Mouse (Mus musculus): Measurements from ENCODE around the gene Slc22a17. TPM values are rescaled to one million over a fixed set of nuclear protein-coding genes. Genes with fewer than 3 reads are reported as not detected.

The Slc22a17 gene
- polyA plus RNA-seq, 1 experiment, result 27.8 TPM

DNA sequence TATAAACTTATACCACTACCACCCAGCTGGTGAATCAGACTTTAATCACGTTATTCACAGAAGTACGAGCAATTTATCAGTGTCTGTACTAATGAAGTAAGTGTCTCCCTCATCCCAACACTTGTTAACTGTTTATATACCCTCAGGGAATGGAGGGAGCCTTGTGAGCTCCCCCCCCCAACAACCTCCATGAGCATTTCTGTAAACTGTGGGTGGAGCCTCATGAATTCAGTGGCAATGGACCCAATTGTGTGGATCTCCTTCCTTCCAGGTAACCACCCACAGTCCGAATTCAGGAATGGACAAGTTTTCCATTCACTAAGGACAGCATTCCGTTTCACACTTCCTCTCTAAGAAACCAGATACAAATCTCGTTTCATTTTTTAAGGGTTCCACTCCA is 47.3 kb downstream of the Slc22a17 start:
- H3K4me1 ChIP-seq (ENCODE audit: control insufficient read depth, insufficient read depth, low read length), result peaks cover 3% of the 10 kb centered on the region
- H3K27me3 ChIP-seq (ENCODE audit: control insufficient read depth, insufficient read depth, low read length), result no peaks in the 10 kb centered on the region
- TF ChIP-seq POLR2A (IDR thresholded peaks at IDR 0.05; ENCODE audit: control insufficient read depth, low read depth, low read length) (no peak), CTCF (IDR thresholded peaks at IDR 0.05; ENCODE audit: control insufficient read depth, insufficient read depth, insufficient replicate concordance, low read depth, low read length) (no peak)
- H3K27ac ChIP-seq (ENCODE audit: control insufficient read depth, insufficient read depth, low read depth, low read length), result no peak overlapping the region
- H3K4me3 ChIP-seq (ENCODE audit: control insufficient read depth, low read depth, low read length), result peak overlapping the region; percentile 39; the same call in 1 of the 2 replicates
- H3K36me3 ChIP-seq (ENCODE audit: control insufficient read depth, insufficient read depth, low read length), result no peaks in the 10 kb centered on the region

DNA sequence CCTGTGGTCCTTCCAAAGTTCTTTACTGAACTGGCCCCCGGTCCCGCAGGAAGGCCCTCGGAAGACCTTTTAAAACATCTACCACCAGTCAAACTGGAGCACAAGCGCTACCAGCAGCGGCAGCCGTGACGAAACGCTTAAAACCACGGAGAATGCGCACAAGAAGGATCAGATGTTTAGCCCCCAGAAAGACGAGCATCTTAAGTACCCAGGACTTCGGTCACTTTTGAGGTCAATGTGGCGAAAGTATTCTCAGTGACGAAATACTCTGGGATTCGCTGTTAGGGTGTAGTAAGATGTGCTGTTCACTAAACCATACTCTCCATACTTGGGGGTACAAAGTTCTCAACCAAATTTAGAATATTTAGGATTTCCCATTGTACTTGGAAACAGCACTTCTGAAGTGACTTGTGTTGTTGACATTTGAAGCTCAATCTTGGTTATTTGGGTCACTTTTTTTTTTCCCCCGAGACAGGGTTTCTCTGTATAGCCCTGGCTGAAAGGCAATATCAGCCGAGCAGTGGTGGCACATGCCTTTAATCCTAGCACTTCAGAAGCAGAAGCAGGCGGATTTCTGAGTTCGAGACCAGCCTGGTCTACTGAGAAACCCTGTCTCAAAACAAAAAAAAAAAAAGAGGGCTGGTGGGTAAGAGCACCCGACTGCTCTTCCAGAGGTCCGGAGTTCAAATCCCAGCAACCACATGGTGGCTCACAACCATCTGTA is 48.5 kb downstream of the Slc22a17 start:
- Histone ChIP-seq H3K4me3 (ENCODE audit: control insufficient read depth, low read depth, low read length) (peak overlapping the region; percentile 88), H3K36me3 (ENCODE audit: control insufficient read depth, insufficient read depth, low read length) (no peaks in the 10 kb centered on the region), H3K27ac (ENCODE audit: control insufficient read depth, insufficient read depth, low read depth, low read length) (peak overlapping the region; percentile 55), H3K27me3 (ENCODE audit: control insufficient read depth, insufficient read depth, low read length) (no peaks in the 10 kb centered on the region), H3K4me1 (ENCODE audit: control insufficient read depth, insufficient read depth, low read length) (peaks cover 3% of the 10 kb centered on the region)
- no peak for TF ChIP-seq POLR2A (IDR thresholded peaks at IDR 0.05; ENCODE audit: control insufficient read depth, low read depth, low read length)
- no peak for TF ChIP-seq CTCF (IDR thresholded peaks at IDR 0.05; ENCODE audit: control insufficient read depth, insufficient read depth, insufficient replicate concordance, low read depth, low read length)

DNA sequence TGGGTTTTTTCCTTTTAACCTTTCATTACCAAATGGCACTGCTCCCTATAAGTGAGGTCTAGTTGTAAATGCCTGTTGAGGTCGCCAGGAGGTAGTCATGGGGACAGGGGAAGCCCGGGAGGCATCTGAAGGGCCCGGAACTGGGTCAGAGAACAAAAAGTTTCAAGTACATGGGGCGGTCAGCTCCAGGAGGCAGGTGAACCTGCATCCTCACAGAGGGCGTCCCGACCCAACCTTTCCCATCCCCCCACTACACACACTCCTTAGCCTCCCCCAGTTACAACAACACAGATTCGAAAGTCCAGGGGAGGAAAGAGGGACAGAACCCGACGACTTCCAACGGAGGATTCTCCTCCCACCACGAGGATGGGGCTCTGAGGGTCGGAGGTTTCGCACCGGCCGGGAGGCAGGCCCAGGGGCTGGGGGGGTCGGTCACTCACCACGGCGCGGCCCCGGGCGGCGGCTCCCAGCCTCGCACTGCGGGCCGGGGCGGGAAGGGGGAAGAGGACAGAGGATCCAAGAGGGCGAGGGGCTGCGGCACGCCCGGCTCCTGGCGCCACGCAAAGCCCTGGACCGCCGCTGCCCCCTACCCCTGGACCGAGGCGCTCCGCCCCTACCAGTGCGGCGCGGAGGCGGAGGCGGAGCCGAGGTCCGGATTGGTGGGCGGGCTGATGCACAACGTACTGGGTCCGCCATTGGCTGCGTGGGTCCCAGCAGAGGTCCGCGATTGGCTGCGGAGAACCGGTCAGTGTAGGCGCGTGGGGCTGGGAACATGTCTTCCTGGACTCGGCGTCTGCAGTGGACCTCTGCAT is 49.2 kb downstream of the Slc22a17 start:
- TF ChIP-seq POLR2A (IDR thresholded peaks at IDR 0.05; ENCODE audit: control insufficient read depth, low read depth, low read length) (peak; percentile 68), CTCF (IDR thresholded peaks at IDR 0.05; ENCODE audit: control insufficient read depth, insufficient read depth, insufficient replicate concordance, low read depth, low read length) (no peak)

DNA sequence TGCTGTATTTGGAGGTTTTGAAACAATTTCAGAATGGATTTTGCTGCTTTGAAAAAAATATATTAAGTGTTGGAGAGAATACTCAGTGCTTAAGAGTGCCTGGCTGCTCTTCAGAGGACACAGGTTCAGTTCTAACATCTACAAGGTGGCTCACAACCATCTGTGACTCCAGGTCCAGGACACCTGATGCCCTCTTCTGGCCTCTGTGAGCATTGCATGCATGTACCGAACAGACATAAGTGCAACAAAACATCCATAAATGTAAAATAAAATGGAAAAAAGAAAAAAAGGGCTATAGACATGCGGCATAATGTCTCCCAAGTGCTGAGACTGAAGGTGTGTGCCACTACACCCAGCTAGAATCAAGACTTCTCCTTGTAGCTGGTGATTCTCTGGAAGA is 52.4 kb downstream of the Slc22a17 start:
- no peaks in the 10 kb centered on the region for H3K36me3 ChIP-seq (ENCODE audit: control insufficient read depth, insufficient read depth, low read length)
- H3K27ac ChIP-seq (ENCODE audit: control insufficient read depth, insufficient read depth, low read depth, low read length), result no peak overlapping the region

More for the DNA sequence above, 49.2 kb downstream of the Slc22a17 start:
- Histone ChIP-seq H3K4me1 (ENCODE audit: control insufficient read depth, insufficient read depth, low read length) (peaks cover 3% of the 10 kb centered on the region), H3K27ac (ENCODE audit: control insufficient read depth, insufficient read depth, low read depth, low read length) (peak overlapping the region; percentile 76), H3K36me3 (ENCODE audit: control insufficient read depth, insufficient read depth, low read length) (no peaks in the 10 kb centered on the region), H3K4me3 (ENCODE audit: control insufficient read depth, low read depth, low read length) (peak overlapping the region; percentile 88), H3K27me3 (ENCODE audit: control insufficient read depth, insufficient read depth, low read length) (no peaks in the 10 kb centered on the region)

DNA sequence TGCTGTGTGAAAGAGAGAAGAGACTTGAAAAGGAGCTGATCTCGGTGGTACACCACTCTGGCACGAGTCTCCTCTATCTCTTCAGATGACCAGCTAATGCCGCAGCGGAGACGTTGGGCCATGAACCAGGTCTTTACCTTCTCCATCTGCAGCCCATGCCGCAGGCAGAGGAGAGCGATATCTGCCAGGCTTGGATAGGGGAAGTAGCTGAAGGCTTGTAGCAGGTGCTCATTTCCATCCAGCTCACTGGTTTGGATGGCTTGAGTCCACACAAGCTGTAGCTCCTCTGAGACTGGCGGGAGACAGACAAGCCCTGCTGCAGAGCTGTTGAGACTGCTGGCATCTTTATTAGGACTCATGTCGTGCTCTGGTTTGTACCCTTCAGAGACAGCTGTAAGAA is 55.0 kb downstream of the Slc22a17 start:
- no peak for TF ChIP-seq CTCF (IDR thresholded peaks at IDR 0.05; ENCODE audit: control insufficient read depth, insufficient read depth, insufficient replicate concordance, low read depth, low read length)
- TF ChIP-seq POLR2A (IDR thresholded peaks at IDR 0.05; ENCODE audit: control insufficient read depth, low read depth, low read length), result no peak
- no peak overlapping the region for H3K4me3 ChIP-seq (ENCODE audit: control insufficient read depth, low read depth, low read length)

More for the DNA sequence above, 52.4 kb downstream of the Slc22a17 start:
- no peaks in the 10 kb centered on the region for H3K27me3 ChIP-seq (ENCODE audit: control insufficient read depth, insufficient read depth, low read length)
- no peak overlapping the region for H3K4me3 ChIP-seq (ENCODE audit: control insufficient read depth, low read depth, low read length)
- peak; percentile 51; the same call in 1 of the 2 replicates for TF ChIP-seq CTCF (IDR thresholded peaks at IDR 0.05; ENCODE audit: control insufficient read depth, insufficient read depth, insufficient replicate concordance, low read depth, low read length)
- no peak for TF ChIP-seq POLR2A (IDR thresholded peaks at IDR 0.05; ENCODE audit: control insufficient read depth, low read depth, low read length)
- peaks cover 3% of the 10 kb centered on the region for H3K4me1 ChIP-seq (ENCODE audit: control insufficient read depth, insufficient read depth, low read length)

DNA sequence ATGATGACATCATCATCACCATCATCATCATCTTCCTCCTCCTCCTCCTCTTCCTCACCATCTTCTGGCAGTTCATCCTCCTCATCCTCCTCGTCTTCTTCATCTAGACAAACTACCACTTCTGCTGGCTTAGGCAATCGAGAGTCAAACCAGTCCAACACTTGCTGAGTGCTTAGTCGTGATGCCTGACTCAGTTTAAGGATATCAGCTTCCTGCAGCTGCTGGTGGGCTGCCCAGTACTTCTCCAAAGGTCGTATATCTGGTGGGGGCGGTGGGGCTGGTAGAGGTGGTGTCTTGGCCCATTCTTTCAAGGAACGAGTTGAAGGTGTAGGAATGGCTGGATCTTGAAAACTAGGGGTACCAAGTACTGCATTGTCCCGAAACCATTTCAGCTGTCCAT is 56.2 kb downstream of the Slc22a17 start:
- TF ChIP-seq POLR2A (IDR thresholded peaks at IDR 0.05; ENCODE audit: control insufficient read depth, low read depth, low read length) (no peak), CTCF (IDR thresholded peaks at IDR 0.05; ENCODE audit: control insufficient read depth, insufficient read depth, insufficient replicate concordance, low read depth, low read length) (no peak)
- Histone ChIP-seq H3K27me3 (ENCODE audit: control insufficient read depth, insufficient read depth, low read length) (no peaks in the 10 kb centered on the region), H3K4me3 (ENCODE audit: control insufficient read depth, low read depth, low read length) (no peak overlapping the region), H3K4me1 (ENCODE audit: control insufficient read depth, insufficient read depth, low read length) (no peaks in the 10 kb centered on the region), H3K27ac (ENCODE audit: control insufficient read depth, insufficient read depth, low read depth, low read length) (no peak overlapping the region), H3K36me3 (ENCODE audit: control insufficient read depth, insufficient read depth, low read length) (no peaks in the 10 kb centered on the region)

More for the DNA sequence above, 55.0 kb downstream of the Slc22a17 start:
- Histone ChIP-seq H3K36me3 (ENCODE audit: control insufficient read depth, insufficient read depth, low read length) (no peaks in the 10 kb centered on the region), H3K27ac (ENCODE audit: control insufficient read depth, insufficient read depth, low read depth, low read length) (no peak overlapping the region), H3K27me3 (ENCODE audit: control insufficient read depth, insufficient read depth, low read length) (no peaks in the 10 kb centered on the region), H3K4me1 (ENCODE audit: control insufficient read depth, insufficient read depth, low read length) (no peaks in the 10 kb centered on the region)

Other genes starting within 250 kb of the Slc22a17 start
- 38.6 and 47.0 TPM in 2 replicates for gene 1700123O20Rik, start 226.9 kb downstream of the Slc22a17 start, polyA plus RNA-seq (2012; rRNA removed)
- 117 and 121 TPM in 2 replicates for gene Acin1, start 226.2 kb downstream of the Slc22a17 start, polyA plus RNA-seq (2012; rRNA removed)
- 0.22 and 0.32 TPM in 2 replicates for gene Gm29776, start 214.3 kb downstream of the Slc22a17 start, polyA plus RNA-seq (2012; rRNA removed)
- gene Cebpe, start 201.0 kb downstream of the Slc22a17 start, polyA plus RNA-seq (2012; rRNA removed), result 0.22 and 0.32 TPM in 2 replicates
- 18.8 and 27.5 TPM in 2 replicates for gene Slc7a8, start 131.2 kb downstream of the Slc22a17 start, polyA plus RNA-seq (2012; rRNA removed)
- gene Rnf212b, start 99.0 kb downstream of the Slc22a17 start, polyA plus RNA-seq (2012; rRNA removed), result 9.1 and 9.5 TPM in 2 replicates
- gene Homez, start 42.2 kb downstream of the Slc22a17 start, polyA plus RNA-seq (2012; rRNA removed), result 94.0 and 97.4 TPM in 2 replicates
- 5.4 TPM in 2 replicates for gene Ppp1r3e, start 35.6 kb downstream of the Slc22a17 start, polyA plus RNA-seq (2012; rRNA removed)
- gene Bcl2l2, start 29.8 kb downstream of the Slc22a17 start, polyA plus RNA-seq (2012; rRNA removed), result 29.4 and 31.2 TPM in 2 replicates
- gene Gm20521, start 29.7 kb downstream of the Slc22a17 start, polyA plus RNA-seq (2012; rRNA removed), result 2.0 and 2.2 TPM in 2 replicates
- 341 and 429 TPM in 2 replicates for gene Pabpn1, start 20.6 kb downstream of the Slc22a17 start, polyA plus RNA-seq (2012; rRNA removed)
- 1.6 and 1.7 TPM in 2 replicates for gene Efs, start 13.0 kb upstream of the Slc22a17 start, polyA plus RNA-seq (2012; rRNA removed)
- not detected in 2 replicates for gene Il25, start 19.6 kb upstream of the Slc22a17 start, polyA plus RNA-seq (2012; rRNA removed)
- gene Cmtm5, start 23.1 kb upstream of the Slc22a17 start, polyA plus RNA-seq (2012; rRNA removed), result not detected in 2 replicates
- 0.40 and 1.4 TPM in 2 replicates for gene Myh6, start 53.8 kb upstream of the Slc22a17 start, polyA plus RNA-seq (2012; rRNA removed)
- gene Gm17428, start 63.8 kb upstream of the Slc22a17 start, polyA plus RNA-seq (2012; rRNA removed), result not detected in 2 replicates
- gene Myh7, start 81.5 kb upstream of the Slc22a17 start, polyA plus RNA-seq (2012; rRNA removed), result 0.75 and 1.9 TPM in 2 replicates
- 10.6 and 13.1 TPM in 2 replicates for gene Ngdn, start 102.3 kb upstream of the Slc22a17 start, polyA plus RNA-seq (2012; rRNA removed)
- 3.8 and 4.4 TPM in 2 replicates for gene Zfhx2, start 179.2 kb upstream of the Slc22a17 start, polyA plus RNA-seq (2012; rRNA removed)
- 4.6 and 4.9 TPM in 2 replicates for gene Thtpa, start 181.7 kb upstream of the Slc22a17 start, polyA plus RNA-seq (2012; rRNA removed)
- gene Ap1g2, start 193.5 kb upstream of the Slc22a17 start, polyA plus RNA-seq (2012; rRNA removed), result 3.0 and 4.0 TPM in 2 replicates
- gene Jph4, start 203.8 kb upstream of the Slc22a17 start, polyA plus RNA-seq (2012; rRNA removed), result 6.6 and 7.4 TPM in 2 replicates